Mouse (Mus musculus) neural tube, embryonic 11.5 days (tissue): ENCODE measurements around the gene Xrcc6. TPM values are rescaled to one million over a fixed set of nuclear protein-coding genes. Genes with fewer than 3 reads are reported as not detected.

ENCODE experiments used
- ATAC-seq: fragments of 200-750 bp; cut with Nextera tagmentation; 2 replicates; pipeline ENCODE4 v1.8.0; 2017; ENCODE audit warnings: moderate number of reproducible peaks, mild to moderate bottlenecking, moderate TSS enrichment, moderate library complexity; ENCODE audit not compliant: insufficient read depth, low FRiP score, low TSS enrichment
- DNase-seq: peaks from one replicate; pipeline ENCODE4 v3.0.0-alpha.2; 2015; ENCODE audit warnings: low spot score
- H3K27ac ChIP-seq: fragments of 300-500 bp; sonication (generic); 2 replicates; pipeline ENCODE4 v1.5.1; 2014; ENCODE audit warnings: low read depth, mild to moderate bottlenecking, low read length
- H3K27me3 ChIP-seq: fragments of 300-500 bp; sonication (generic); 2 replicates; pipeline ENCODE4 v1.6.1; 2014; ENCODE audit warnings: mild to moderate bottlenecking, low read length, mixed read lengths; ENCODE audit not compliant: control insufficient read depth, insufficient read depth
- H3K36me3 ChIP-seq: fragments of 300-500 bp; sonication (generic); 2 replicates; pipeline ENCODE4 v1.6.1; 2014; ENCODE audit warnings: mild to moderate bottlenecking, low read length, moderate library complexity, mixed read lengths; ENCODE audit not compliant: control insufficient read depth, insufficient read depth
- H3K4me1 ChIP-seq: fragments of 300-500 bp; sonication (generic); 2 replicates; pipeline ENCODE4 v1.6.1; 2014; ENCODE audit warnings: low read length, mixed read lengths; ENCODE audit not compliant: control insufficient read depth, insufficient read depth
- H3K4me2 ChIP-seq: fragments of 300-500 bp; sonication (generic); 2 replicates; pipeline ENCODE4 v1.6.1; 2014; ENCODE audit warnings: low read depth, mild to moderate bottlenecking, moderate library complexity
- H3K4me3 ChIP-seq: fragments of 300-500 bp; sonication (generic); 2 replicates; pipeline ENCODE4 v1.5.1; 2014; ENCODE audit warnings: low read depth, low read length
- H3K9ac ChIP-seq: fragments of 300-500 bp; sonication (generic); 2 replicates; pipeline ENCODE4 v1.6.1; 2014; ENCODE audit warnings: mild to moderate bottlenecking, low read length
- H3K9me3 ChIP-seq: fragments of 300-500 bp; sonication (generic); 2 replicates; pipeline ENCODE4 v1.6.1; 2016; ENCODE audit warnings: low read length; ENCODE audit not compliant: control insufficient read depth
- WGBS: fragments of 180-500 bp; shearing (Covaris S2); extraction: QIAGEN DNeasy Blood & Tissue Kit; methylation state at CpG from one replicate; pipeline ENCODE4 v1.1.7; 2014; 5-methylcytosine and 5-hydroxymethylcytosine counted together
- polyA plus RNA-seq: library from polyadenylated mRNA; unstranded; fragments of >200 nt; fragmentation: Nextera tagmentation; extraction: Ambion mirVana; gene quantifications from 2 replicates; pipeline ENCODE4 v1.2.1, GENCODE M21; 2014

The Xrcc6 gene
- polyA plus RNA-seq, 1 experiment from 2014 or later = 73.8 TPM

DNA sequence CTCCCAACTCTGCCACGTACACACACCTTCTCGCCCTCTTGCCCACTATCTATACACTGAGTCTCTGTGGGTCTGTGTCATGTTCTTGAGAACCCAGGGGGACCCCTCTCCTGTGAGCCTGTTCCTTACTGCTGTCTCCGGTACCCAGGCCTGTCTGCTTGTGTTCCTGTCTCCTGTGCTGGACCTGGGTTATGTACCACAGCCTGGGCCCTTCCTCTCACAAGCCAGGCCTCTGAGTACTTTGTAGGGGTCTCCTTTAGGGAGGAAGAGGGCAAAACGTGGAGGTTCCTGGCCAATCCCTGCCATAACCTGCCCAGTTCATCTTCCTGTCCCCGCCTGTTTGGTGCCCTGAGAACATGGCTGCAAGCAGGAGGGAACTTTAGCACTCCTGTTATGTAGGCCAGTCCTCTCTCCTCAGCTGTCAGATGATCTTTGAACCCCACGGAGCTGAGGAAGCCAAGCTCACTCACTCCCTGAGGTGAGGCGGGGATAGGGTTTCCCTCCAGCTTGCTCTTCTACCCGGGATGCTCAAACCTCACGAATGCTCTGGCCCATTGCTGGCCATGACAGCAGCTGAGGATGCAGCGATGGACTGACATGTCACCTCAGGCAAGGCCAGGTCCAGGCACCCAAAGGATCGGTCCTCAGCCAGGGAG, 38.0 kb upstream of the Xrcc6 start:
- H3K4me2 ChIP-seq = no peak overlapping the region
- H3K9ac ChIP-seq = no peak overlapping the region
- 71% methylated on average over 11 of the region's 11 CpGs for WGBS
- no peaks in the 10 kb centered on the region for H3K4me1 ChIP-seq
- no peak overlapping the region for H3K4me3 ChIP-seq
- DNase-seq (no peak), ATAC-seq (no peak)
- no peak overlapping the region for H3K27ac ChIP-seq
- no peaks in the 10 kb centered on the region for H3K9me3 ChIP-seq
- H3K27me3 ChIP-seq = no peaks in the 10 kb centered on the region
- H3K36me3 ChIP-seq = no peaks in the 10 kb centered on the region

DNA sequence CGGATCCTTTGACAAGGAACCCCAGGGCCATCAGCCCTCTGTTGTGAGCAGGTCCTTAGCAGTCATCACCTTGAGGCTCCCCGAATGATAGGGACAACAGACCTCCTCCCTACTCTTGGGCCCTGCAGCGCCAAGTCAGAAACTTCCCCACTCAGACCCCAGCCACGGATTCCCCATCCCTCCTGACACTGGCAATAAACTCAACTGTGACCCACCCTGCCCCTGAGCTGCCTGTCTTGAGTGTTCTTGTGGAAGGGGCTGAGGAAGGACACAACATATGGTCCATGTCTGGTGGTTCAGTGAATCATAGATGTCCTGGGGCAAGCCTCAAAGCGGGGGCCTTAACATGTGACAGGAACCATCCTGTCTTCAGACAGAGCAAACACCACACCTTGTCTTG, 36.9 kb upstream of the Xrcc6 start:
- Histone ChIP-seq H3K27me3 (no peaks in the 10 kb centered on the region), H3K4me2 (no peak overlapping the region), H3K4me1 (no peaks in the 10 kb centered on the region), H3K36me3 (no peaks in the 10 kb centered on the region; the same call in 1 of the 2 replicates), H3K4me3 (no peak overlapping the region), H3K9ac (no peak overlapping the region), H3K9me3 (no peaks in the 10 kb centered on the region), H3K27ac (no peak overlapping the region)
- 84% methylated on average over 5 of the region's 5 CpGs for WGBS
- no peak for DNase-seq
- no peak for ATAC-seq

DNA sequence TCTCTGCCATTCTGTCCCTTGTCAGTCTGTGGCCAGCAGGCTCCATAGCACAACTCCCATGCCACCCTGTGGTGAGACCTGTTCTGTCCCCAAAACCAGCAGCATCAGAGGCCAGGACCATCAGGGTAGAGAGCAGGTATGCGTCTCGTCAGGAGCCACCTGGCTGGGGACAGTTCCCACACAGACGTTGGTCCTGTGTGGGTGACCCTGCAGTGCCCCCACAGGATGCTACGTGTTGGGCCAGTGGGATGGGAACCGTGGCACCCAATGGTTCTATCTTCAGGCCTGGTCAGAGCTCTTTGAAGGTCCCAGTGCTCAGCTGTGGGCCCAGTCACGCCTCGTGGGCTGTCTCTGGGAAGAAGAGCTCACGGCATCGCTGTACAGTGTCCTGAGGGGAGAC, 36.5 kb upstream of the Xrcc6 start:
- no peaks in the 10 kb centered on the region for H3K4me1 ChIP-seq
- ATAC-seq (no peak), DNase-seq (no peak)
- H3K9ac ChIP-seq = no peak overlapping the region
- WGBS = 90% methylated on average over 9 of the region's 9 CpGs
- no peaks in the 10 kb centered on the region for H3K9me3 ChIP-seq
- no peak overlapping the region for H3K4me3 ChIP-seq
- H3K36me3 ChIP-seq = no peaks in the 10 kb centered on the region; the same call in 1 of the 2 replicates
- no peak overlapping the region for H3K4me2 ChIP-seq
- no peaks in the 10 kb centered on the region for H3K27me3 ChIP-seq
- H3K27ac ChIP-seq = no peak overlapping the region

DNA sequence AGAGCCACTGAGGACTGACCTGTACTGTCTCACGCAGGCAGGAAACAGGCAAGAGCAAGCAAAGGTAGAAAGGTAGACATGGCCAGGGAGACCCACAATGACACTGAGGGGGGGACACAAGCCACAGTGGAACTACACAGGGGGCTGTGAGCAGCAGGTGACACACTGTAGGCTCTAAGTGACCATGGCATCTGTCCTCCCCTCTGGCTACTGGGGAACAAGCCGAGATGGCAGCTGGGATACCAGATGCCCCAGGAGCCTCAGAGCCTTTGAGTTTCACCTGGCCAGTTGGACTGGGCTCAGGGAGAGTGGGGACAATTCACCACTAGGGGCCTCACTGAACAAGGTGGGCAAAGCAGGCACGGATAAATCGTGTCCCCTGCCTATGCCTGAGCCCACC, 35.3 kb upstream of the Xrcc6 start:
- no peak overlapping the region for H3K4me3 ChIP-seq
- no peak for ATAC-seq
- no peak for DNase-seq
- no peak overlapping the region for H3K9ac ChIP-seq
- no peaks in the 10 kb centered on the region for H3K27me3 ChIP-seq
- no peaks in the 10 kb centered on the region for H3K9me3 ChIP-seq
- H3K27ac ChIP-seq = no peak overlapping the region
- no peaks in the 10 kb centered on the region for H3K4me1 ChIP-seq
- H3K4me2 ChIP-seq = no peak overlapping the region
- 79% methylated on average over 4 of the region's 4 CpGs for WGBS
- H3K36me3 ChIP-seq = no peaks in the 10 kb centered on the region; the same call in 1 of the 2 replicates

DNA sequence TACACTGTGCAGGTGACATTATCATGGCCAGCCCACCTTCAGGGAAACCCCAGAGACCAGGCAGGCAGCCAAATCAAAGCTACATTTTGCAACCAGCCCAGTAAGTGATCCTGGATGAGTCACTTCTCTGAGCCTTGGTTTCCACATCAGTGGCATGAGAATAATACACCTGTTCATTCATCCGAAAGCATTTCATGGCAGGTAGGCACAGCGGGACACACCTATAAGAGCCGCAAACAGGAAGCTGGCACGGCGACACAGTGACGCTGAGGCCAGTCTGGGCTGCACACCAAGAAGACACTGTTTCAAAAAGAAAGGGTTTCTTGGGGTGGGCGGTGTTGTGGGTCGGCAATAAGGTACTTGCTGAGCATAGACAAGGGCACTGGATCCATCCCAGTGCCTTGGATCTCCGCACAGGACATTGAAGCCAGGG, 33.5 kb upstream of the Xrcc6 start:
- Histone ChIP-seq H3K9ac (no peak overlapping the region), H3K27ac (no peak overlapping the region), H3K4me2 (no peak overlapping the region), H3K4me3 (no peak overlapping the region), H3K9me3 (no peaks in the 10 kb centered on the region), H3K27me3 (no peaks in the 10 kb centered on the region), H3K4me1 (no peaks in the 10 kb centered on the region), H3K36me3 (no peaks in the 10 kb centered on the region; the same call in 1 of the 2 replicates)
- ATAC-seq (no peak), DNase-seq (no peak)
- WGBS = 95% methylated on average over 9 of the region's 9 CpGs

DNA sequence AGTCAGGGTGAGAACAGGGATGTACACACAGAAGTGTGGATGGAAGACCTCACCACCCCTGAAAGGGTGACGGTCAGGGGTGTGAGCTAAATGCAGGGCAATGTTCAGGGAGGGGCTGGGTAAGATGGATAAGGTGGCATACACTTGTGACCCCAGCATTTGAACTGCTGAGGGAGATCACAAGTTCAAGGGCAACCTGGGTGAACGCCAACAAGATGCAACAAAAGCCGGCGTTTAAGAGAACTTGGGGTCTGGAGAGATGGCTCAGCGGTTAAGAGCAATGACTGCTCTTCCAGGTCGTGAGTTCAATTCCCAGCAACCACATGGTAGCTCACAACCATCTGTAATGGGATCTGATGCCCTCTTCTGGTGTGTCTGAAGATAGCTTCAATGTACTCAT, 32.9 kb upstream of the Xrcc6 start:
- no peaks in the 10 kb centered on the region for H3K27me3 ChIP-seq
- no peaks in the 10 kb centered on the region for H3K4me1 ChIP-seq
- H3K9me3 ChIP-seq = no peaks in the 10 kb centered on the region
- DNase-seq (no peak), ATAC-seq (no peak)
- H3K36me3 ChIP-seq = no peaks in the 10 kb centered on the region; the same call in 1 of the 2 replicates
- no peak overlapping the region for H3K9ac ChIP-seq
- no peak overlapping the region for H3K4me2 ChIP-seq
- WGBS = 93% methylated on average over 6 of the region's 6 CpGs
- no peak overlapping the region for H3K27ac ChIP-seq
- H3K4me3 ChIP-seq = no peak overlapping the region

DNA sequence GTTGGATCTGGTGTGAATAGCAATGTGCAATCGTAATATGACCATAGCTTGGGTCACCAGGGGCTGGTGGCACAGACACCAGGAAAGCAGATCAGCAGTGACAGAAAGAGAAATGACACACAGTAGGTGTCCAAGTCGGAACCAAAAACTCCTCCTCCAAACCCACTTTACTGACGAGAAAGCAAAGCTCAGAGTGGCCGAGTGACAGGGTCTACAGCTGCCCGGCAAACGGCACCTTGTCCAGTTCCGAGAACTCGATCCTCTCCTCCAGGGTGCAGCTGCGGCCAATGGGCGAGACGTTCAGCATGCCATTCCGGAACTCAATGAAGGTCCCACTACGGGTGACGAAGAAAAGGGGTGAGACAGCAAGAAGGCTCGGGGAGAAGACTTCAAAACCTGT, 32.2 kb upstream of the Xrcc6 start:
- Histone ChIP-seq H3K9me3 (no peaks in the 10 kb centered on the region), H3K4me3 (no peak overlapping the region), H3K27me3 (no peaks in the 10 kb centered on the region), H3K9ac (no peak overlapping the region), H3K36me3 (no peaks in the 10 kb centered on the region; the same call in 1 of the 2 replicates), H3K4me1 (no peaks in the 10 kb centered on the region), H3K4me2 (no peak overlapping the region), H3K27ac (no peak overlapping the region)
- ATAC-seq (no peak), DNase-seq (no peak)
- 90% methylated on average over 15 of the region's 15 CpGs for WGBS

DNA sequence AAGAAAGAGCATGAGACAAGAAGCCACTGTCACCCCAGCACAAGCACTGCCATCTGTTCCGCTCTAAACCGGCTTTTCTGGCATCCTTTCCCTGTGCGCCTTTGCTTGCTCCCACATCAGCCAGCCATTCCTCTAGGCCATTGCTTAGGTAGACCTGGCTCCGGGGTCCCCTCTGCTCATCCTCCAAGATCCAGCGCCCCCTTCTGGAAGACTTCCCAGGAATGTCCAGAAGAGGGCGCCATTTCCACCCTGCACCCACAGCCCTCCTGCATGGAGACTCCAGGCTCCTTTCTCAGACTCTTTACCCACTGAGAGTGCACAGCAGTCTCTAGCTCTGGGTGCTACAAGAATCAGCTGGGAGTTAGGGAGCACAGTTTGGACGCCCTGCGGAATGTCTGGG, 31.2 kb upstream of the Xrcc6 start:
- H3K9me3 ChIP-seq = no peaks in the 10 kb centered on the region
- peaks cover 2% of the 10 kb centered on the region; the same call in 1 of the 2 replicates for H3K4me1 ChIP-seq
- DNase-seq (peak; percentile 69), ATAC-seq (no peak)
- 55% methylated on average over 8 of the region's 8 CpGs for WGBS
- H3K27me3 ChIP-seq = no peaks in the 10 kb centered on the region
- H3K4me2 ChIP-seq = no peak overlapping the region
- no peak overlapping the region for H3K9ac ChIP-seq
- no peak overlapping the region for H3K27ac ChIP-seq
- H3K36me3 ChIP-seq = no peaks in the 10 kb centered on the region; the same call in 1 of the 2 replicates
- no peak overlapping the region for H3K4me3 ChIP-seq

DNA sequence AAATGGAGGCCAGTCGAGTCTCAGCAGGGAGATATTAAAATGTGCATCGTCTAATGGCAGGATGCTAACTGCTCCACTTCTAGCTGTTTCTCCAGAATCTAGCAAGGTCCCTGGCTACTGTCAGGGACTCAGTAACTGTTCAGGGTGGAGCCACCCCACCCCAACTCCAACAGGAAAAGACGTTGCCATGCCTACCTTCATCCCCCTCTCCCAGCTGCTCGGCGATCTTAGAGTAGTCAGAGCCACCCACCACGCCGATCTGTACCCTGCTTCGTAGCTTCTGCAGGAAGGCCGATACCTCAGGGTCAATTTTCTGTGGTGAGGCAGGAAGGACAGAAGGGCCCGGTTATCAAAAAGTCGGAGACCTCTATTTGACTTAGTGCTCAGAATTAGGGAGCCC, 30.0 kb upstream of the Xrcc6 start:
- Histone ChIP-seq H3K4me2 (no peak overlapping the region), H3K4me3 (no peak overlapping the region), H3K4me1 (peaks cover 2% of the 10 kb centered on the region; the same call in 1 of the 2 replicates), H3K27ac (no peak overlapping the region), H3K9ac (no peak overlapping the region), H3K27me3 (no peaks in the 10 kb centered on the region), H3K9me3 (no peaks in the 10 kb centered on the region), H3K36me3 (no peaks in the 10 kb centered on the region; the same call in 1 of the 2 replicates)
- WGBS = 87% methylated on average over 11 of the region's 11 CpGs
- ATAC-seq (no peak), DNase-seq (no peak)
